Mouse (Mus musculus) embryo, embryonic 9.5 days (tissue): Measurements from ENCODE around the gene Rac2.

Experiments used
- DNase-seq: peaks from one replicate; pipeline ENCODE4 v3.0.0-alpha.2; 2017; ENCODE audit errors: extremely low spot score

Gene Rac2

GRCm38 (mm10) chr15:78547415-78548335, 24.9 kb downstream of the Rac2 start:
- DNase-seq = no peak

- no peak for DNase-seq
Measured at GRCm38 (mm10) chr15:78546060-78546459, 26.5 kb downstream of the Rac2 start.

DNA sequence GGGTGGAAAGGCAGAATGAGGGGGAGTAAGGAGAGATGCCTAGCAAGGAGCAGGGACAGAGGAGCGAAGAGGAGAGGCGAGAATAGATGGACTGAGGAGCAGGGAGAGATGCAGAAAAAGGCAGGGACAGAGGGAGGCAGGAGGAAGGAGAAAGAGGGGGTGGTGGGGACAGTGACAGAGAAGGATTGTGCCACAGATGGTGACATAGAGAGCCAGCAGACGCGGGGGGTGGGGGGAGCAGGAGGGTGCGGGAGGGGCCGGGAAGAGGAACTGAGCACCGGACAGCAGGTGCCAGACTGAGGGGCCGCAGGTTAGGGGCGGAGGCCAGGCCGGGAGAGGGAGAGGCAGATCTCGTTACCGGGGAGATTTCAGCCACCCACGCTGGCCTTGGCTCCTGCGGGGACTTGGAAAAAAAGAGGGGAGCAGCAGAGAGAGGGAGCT, 28.0 kb downstream of the Rac2 start, which contains the start of gene Sstr3:
Gene Sstr3, minus strand, starts transcription at position 125 of the 441 bp plus-strand sequence.
- no peak for DNase-seq

- no peak for DNase-seq
Measured at GRCm38 (mm10) chr15:78544041-78544440, 28.5 kb downstream of the Rac2 start.

GRCm38 (mm10) chr15:78542767-78543303, 29.7 kb downstream of the Rac2 start:
- no peak for DNase-seq

- DNase-seq = no peak
Measured at GRCm38 (mm10) chr15:78542098-78542766, 30.4 kb downstream of the Rac2 start.

GRCm38 (mm10) chr15:78541606-78542005, 31.0 kb downstream of the Rac2 start:
- no peak for DNase-seq

GRCm38 (mm10) chr15:78541036-78541435, 31.5 kb downstream of the Rac2 start:
- no peak for DNase-seq

GRCm38 (mm10) chr15:78535723-78536421, 36.7 kb downstream of the Rac2 start:
- DNase-seq = no peak

DNA sequence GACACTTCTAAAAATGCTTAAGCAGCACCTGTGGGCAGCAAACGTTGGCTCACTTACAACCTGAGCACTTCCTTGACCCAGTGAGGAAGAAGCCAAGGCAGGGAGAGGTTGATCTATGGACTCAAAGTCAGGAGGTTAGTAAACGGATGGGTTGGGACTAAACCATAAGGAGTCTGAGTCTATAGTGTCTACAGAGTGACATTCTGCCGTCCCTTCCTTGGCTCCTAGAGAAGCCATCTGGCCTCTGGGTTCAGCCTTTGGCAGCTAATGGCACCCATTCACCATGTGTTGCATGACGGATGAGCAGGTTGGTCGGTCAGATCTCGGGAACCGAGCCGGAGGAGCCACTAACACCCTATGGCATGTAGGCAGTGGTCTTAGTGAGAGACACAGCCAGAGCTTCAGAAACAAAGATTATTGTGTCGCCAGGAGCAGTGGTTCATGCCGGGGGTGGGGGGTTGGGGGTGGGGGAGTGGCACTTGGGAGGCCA, 39.2 kb downstream of the Rac2 start:
- DNase-seq = no peak

- no peak for DNase-seq
Measured at GRCm38 (mm10) chr15:78532566-78533345, 39.8 kb downstream of the Rac2 start.

DNA sequence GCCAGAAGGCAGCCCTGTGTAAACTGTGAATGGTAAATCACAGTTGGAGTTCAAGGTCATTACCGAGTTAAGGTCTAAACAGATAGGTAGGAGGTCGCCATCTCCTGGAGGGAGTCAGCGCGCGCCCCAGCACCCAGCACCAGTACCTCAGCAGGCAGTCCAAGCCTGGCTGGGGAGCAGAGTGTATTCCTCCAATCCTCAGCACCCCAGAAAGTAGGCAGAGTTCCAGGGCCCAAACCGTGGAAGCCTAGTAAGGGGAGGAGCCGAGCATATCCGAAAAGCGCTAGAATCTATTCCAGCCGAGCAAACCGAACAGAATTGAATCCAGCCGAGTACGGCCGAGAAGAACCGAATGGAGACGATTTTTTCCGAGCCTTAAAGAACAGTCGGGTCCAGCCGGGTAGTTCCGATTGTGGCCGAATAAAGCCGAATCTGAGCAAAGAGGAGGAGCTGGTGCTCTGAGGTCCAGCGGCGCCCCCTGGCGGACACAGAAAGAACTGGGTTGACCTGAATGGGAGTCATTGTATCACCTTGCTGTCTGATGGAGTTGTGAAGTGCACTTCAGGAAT, 40.6 kb downstream of the Rac2 start:
- DNase-seq = peak; percentile 91

- DNase-seq = no peak
Measured at GRCm38 (mm10) chr15:78531451-78531720, 41.2 kb downstream of the Rac2 start.

DNA sequence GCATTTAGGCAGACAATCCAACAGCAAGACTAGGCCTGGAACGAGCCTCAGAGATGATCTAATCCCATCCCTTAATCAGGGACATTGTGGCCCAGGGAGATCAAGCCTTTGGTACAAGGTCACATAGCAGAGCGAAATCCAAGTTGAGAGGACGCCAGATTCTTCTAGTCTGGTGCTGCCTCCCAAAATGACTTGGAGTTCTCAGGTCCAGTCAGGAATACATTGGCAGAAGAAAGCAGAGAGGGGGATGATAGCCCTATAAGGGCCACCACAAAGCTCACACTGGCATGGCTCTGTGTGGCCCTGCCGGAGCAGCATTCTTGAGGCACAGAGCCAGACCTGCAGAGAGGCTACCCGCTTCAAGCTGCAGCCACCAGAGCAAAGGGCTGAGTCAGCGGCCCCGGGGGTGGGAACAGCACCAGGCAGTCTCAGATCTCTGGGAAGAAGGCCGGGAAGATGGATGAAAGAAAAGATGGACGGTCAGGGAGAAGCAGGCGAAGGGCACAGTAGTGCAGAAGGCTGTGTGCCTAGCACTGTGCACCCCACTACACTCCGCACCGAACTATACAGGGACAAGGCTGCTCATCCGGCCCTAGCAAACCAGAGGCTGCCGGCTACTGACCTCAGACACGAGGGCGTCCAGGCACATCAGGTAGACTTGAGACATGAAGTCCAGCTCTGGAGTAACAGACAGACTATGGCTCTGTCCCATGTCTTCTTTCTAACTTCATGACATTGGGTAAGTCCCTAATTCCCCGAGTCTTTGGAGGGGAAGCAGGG, 41.7 kb downstream of the Rac2 start, which contains the start of gene C1qtnf6:
Gene C1qtnf6, minus strand, starts transcription at position 746 of the 780 bp plus-strand sequence.
- no peak for DNase-seq

- DNase-seq = no peak
Measured at GRCm38 (mm10) chr15:78530141-78530540, 42.4 kb downstream of the Rac2 start.

- DNase-seq = peak; percentile 81
Measured at GRCm38 (mm10) chr15:78529428-78529990, 43.1 kb downstream of the Rac2 start.

DNA sequence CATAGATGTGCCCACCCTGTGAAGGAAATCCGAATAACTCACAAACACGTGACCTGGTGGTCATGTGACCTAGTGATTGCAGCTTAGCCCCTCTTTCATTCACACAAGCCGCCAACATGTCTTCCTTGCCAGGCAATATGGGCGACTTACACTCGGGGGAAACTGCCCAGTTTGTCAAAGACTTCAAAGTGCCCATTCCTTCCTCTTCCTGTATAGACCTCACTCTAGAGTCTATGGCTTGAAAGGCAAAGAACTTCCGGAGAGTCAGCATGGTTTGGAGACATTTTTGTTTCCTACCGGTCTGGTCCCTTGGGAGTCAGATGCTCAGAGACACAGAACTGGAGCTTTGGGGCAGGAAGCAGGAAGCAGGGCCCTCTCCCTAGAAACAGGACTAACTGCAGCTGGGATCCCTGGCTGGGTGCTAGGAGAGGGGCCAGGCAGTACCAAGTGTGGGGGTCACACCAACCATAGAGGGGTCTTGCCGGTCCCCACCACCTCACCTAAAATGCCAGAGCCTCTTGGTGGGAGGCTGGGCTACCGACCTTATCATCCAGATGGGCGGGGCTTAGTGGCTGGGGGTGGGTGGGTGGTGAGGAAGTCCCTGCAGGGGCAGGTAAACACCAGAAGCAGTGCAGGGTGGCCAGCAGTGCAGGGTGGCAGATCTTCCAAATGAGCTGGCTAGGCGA, 43.7 kb downstream of the Rac2 start:
- no peak for DNase-seq

GRCm38 (mm10) chr15:78527973-78528372, 44.6 kb downstream of the Rac2 start:
- DNase-seq = no peak

- DNase-seq = no peak
Measured at GRCm38 (mm10) chr15:78524163-78524562, 48.4 kb downstream of the Rac2 start.
